Mouse (Mus musculus) heart, adult 2 months (tissue): ENCODE data around the gene Ncf2.

ENCODE experiments used
- CTCF ChIP-seq: fragments of 200-600 bp; IDR thresholded peaks from 2 replicates; pipeline ENCODE4 v1.8.1; 2022; ENCODE audit warnings: antibody characterized with exemption, mild to moderate bottlenecking, moderate library complexity
- EP300 ChIP-seq: fragments of 200-500 bp; IDR thresholded peaks from 2 replicates; pipeline ENCODE4 v1.6.1; 2011; ENCODE audit warnings: low read depth, low read length, control low read depth; ENCODE audit not compliant: insufficient read depth
- POLR2A ChIP-seq: fragments of 200-500 bp; IDR thresholded peaks from 2 replicates; pipeline ENCODE4 v1.6.1; 2011; ENCODE audit warnings: mild to moderate bottlenecking, low read depth, low read length, control low read depth; ENCODE audit not compliant: insufficient read depth

DNA sequence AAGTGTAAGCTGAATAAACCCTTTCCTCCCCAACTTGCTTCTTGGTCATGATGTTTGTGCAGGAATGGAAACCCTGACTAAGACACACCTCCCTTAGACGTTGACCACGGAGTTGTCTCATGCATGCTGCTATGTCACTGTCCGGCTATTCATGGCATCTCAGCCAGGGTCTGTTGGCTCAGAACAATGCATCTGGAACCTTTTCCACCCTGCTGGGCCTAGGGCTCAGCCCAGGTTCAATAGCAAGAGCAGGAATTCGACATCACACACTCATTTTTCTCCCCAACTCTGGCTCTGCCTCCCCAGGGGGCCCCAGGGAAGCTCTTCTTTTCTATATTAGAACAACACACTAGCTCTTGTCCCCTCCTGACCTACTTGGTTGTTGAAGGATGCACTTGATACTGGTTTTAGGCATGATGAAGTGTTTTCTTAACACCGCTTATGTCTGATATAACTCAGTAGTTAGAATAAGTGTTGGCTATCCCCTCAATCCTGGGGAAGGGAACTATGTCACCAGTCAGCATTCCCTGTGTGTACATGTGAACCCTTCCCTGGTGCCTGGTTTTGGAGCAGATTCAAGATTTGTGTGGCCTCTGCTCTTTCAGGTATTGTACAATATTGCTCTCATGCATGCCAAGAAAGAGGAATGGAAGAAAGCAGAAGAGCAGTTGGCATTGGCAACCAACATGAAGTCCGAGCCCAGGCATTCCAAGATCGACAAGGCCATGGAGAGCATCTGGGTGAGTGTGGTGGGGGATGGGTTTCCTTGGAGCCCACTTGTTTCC, 21.1 kb downstream of the Ncf2 start:
- TF ChIP-seq POLR2A (no peak), CTCF (no peak), EP300 (no peak)
